Mouse (Mus musculus) urinary bladder, postnatal 14 days (tissue): ENCODE results near the gene Hoxb1.
A peak's percentile ranks its signal among the peaks of the same experiment; 100 is the strongest.

Experiments used
- DNase-seq: peaks from one replicate; pipeline ENCODE4 v3.0.0; 2021; ENCODE audit warnings: low spot score

Gene Hoxb1

GRCm38 (mm10) chr11:96365441-96366091 lies at the start of gene Hoxb1:
Gene Hoxb1, plus strand, starts transcription at chr11:96365752.
- no peak for DNase-seq

GRCm38 (mm10) chr11:96316696-96317607 lies 48.6 kb upstream of the Hoxb1 start:
- no peak for DNase-seq

- DNase-seq: no peak
Observed at GRCm38 (mm10) chr11:96317608-96318367, 47.8 kb upstream of the Hoxb1 start, which contains the start of gene Hoxb4. Gene Hoxb4, plus strand, starts transcription at chr11:96318267.

- DNase-seq: peak; percentile 77
Observed at GRCm38 (mm10) chr11:96318368-96319070, 47.0 kb upstream of the Hoxb1 start.

- DNase-seq: no peak
Observed at GRCm38 (mm10) chr11:96319071-96319902, 46.3 kb upstream of the Hoxb1 start.

GRCm38 (mm10) chr11:96319910-96320309 lies 45.6 kb upstream of the Hoxb1 start:
- peak; percentile 76 for DNase-seq

- no peak for DNase-seq
Observed at GRCm38 (mm10) chr11:96320688-96321087, 44.9 kb upstream of the Hoxb1 start.

- DNase-seq: no peak
Observed at GRCm38 (mm10) chr11:96321846-96322245, 43.7 kb upstream of the Hoxb1 start.

- no peak for DNase-seq
Observed at GRCm38 (mm10) chr11:96322738-96323137, 42.8 kb upstream of the Hoxb1 start.

- no peak for DNase-seq
Observed at GRCm38 (mm10) chr11:96323154-96323553, 42.4 kb upstream of the Hoxb1 start, which contains the start of gene Hoxb3. Gene Hoxb3, plus strand, starts transcription at chr11:96323326.

- no peak for DNase-seq
Observed at GRCm38 (mm10) chr11:96324125-96324524, 41.4 kb upstream of the Hoxb1 start.

- no peak for DNase-seq
Observed at GRCm38 (mm10) chr11:96324965-96325364, 40.6 kb upstream of the Hoxb1 start.

GRCm38 (mm10) chr11:96325747-96326212 lies 39.8 kb upstream of the Hoxb1 start:
- DNase-seq: no peak

GRCm38 (mm10) chr11:96326705-96327104 lies 38.8 kb upstream of the Hoxb1 start:
- DNase-seq: no peak

- DNase-seq: no peak
Observed at GRCm38 (mm10) chr11:96327122-96327521, 38.4 kb upstream of the Hoxb1 start.

- no peak for DNase-seq
Observed at GRCm38 (mm10) chr11:96327750-96328149, 37.8 kb upstream of the Hoxb1 start.

- no peak for DNase-seq
Observed at GRCm38 (mm10) chr11:96328605-96329004, 36.9 kb upstream of the Hoxb1 start.

- DNase-seq: no peak
Observed at GRCm38 (mm10) chr11:96332105-96332504, 33.4 kb upstream of the Hoxb1 start.

- DNase-seq: no peak
Observed at GRCm38 (mm10) chr11:96332618-96333032, 32.9 kb upstream of the Hoxb1 start.

GRCm38 (mm10) chr11:96333241-96334001 lies 32.1 kb upstream of the Hoxb1 start:
- DNase-seq: no peak
